Mouse (Mus musculus) C2C12 (cell line): ENCODE measurements around the gene Serinc4.
A peak's percentile ranks its signal among the peaks of the same experiment; 100 is the strongest.

Experiments used
- CEBPB ChIP-seq: IDR thresholded peaks from one replicate; pipeline ENCODE4 v1.6.1; 2011; ENCODE audit warnings: low read depth, mild to moderate bottlenecking, control low read depth, moderate library complexity
- CTCF ChIP-seq: IDR thresholded peaks from one replicate; pipeline ENCODE4 v1.5.1; 2011; ENCODE audit not compliant: control insufficient read depth, insufficient read depth, insufficient read length
- FOSL1 ChIP-seq: IDR thresholded peaks from one replicate; pipeline ENCODE4 v1.8.0; 2011; ENCODE audit warnings: mild to moderate bottlenecking, low read length; ENCODE audit not compliant: poor library complexity, insufficient read depth, severe bottlenecking
- MAX ChIP-seq: IDR thresholded peaks from one replicate; pipeline ENCODE4 v1.6.1; 2011; ENCODE audit warnings: mild to moderate bottlenecking, control low read depth
- MYOD1 ChIP-seq: IDR thresholded peaks from one replicate; pipeline ENCODE4 v1.6.1; 2011; ENCODE audit warnings: low read depth; ENCODE audit not compliant: control insufficient read depth, insufficient read length
- MYOG ChIP-seq: IDR thresholded peaks from one replicate; pipeline ENCODE4 v1.6.1; 2011; ENCODE audit not compliant: control insufficient read depth, insufficient read length; ENCODE audit errors: extremely low read depth
- USF1 ChIP-seq: IDR thresholded peaks from one replicate; pipeline ENCODE4 v1.6.1; 2011; ENCODE audit warnings: low read depth, mild to moderate bottlenecking, control low read depth, moderate library complexity

GRCm38 (mm10) chr2:121408160-121408559 lies 48.4 kb downstream of the Serinc4 start:
- TF ChIP-seq CTCF = peak; percentile 4
- no peak for TF ChIP-seq MYOG
- TF ChIP-seq CEBPB = no peak
- no peak for TF ChIP-seq MAX
- no peak for TF ChIP-seq MYOD1
- no peak for TF ChIP-seq USF1
- TF ChIP-seq FOSL1 = no peak
